Mouse (Mus musculus): ENCODE measurements around the gene Kdm5b. TPM values are rescaled to one million over a fixed set of nuclear protein-coding genes. Genes with fewer than 3 reads are reported as not detected.
A peak's percentile ranks its signal among the peaks of the same experiment; 100 is the strongest.
"Not testable (repeated sequence)": the region's sequence is repeated elsewhere in the genome, so short reads cannot be mapped to it uniquely, and the experiment has no call there.

Kdm5b gene
- 74.0 and 85.3 TPM in 2 replicates for polyA plus RNA-seq (2014; fragmentation: Nextera tagmentation; extraction: Ambion mirVana)

- H3K9me3 ChIP-seq (ENCODE audit: control insufficient read depth, low read length) = no peaks in the 10 kb centered on the region
- peak within 1 kb of the TSS; percentile 99 for H3K9ac ChIP-seq (ENCODE audit: low read length)
- H3K4me1 ChIP-seq (ENCODE audit: control insufficient read depth, insufficient read depth, low read length) = peaks cover 17% of the 10 kb centered on the region
- H3K27ac ChIP-seq (ENCODE audit: low read depth, low read length) = peak within 1 kb of the TSS; percentile 89
- H3K36me3 ChIP-seq (ENCODE audit: control insufficient read depth, insufficient read depth, low read length) = no peaks in the 10 kb centered on the region
- under 1% methylated on average over 34 of the region's 34 CpGs for WGBS
- peaks cover 4% of the 10 kb centered on the region; the same call in 1 of the 2 replicates for H3K27me3 ChIP-seq (ENCODE audit: control insufficient read depth, insufficient read depth, low read length)
- H3K4me3 ChIP-seq (ENCODE audit: low read depth, low read length) = peak within 1 kb of the TSS; percentile 100
- DNase-seq (ENCODE audit: low spot score, missing footprints) (peak; percentile 99), ATAC-seq (ENCODE audit: low FRiP score) (peak; percentile 20)
- H3K4me2 ChIP-seq = peak within 1 kb of the TSS; percentile 72
Measured at GRCm38 (mm10) chr1:134559976-134560375, at the start of gene Kdm5b. Kdm5b (plus strand) TSS chr1:134560171.

GRCm38 (mm10) chr1:134512183-134512582, 47.8 kb upstream of the Kdm5b start:
- Histone ChIP-seq H3K9ac (ENCODE audit: low read length) (no peak overlapping the region), H3K4me2 (no peak overlapping the region), H3K9me3 (ENCODE audit: control insufficient read depth, low read length) (no peaks in the 10 kb centered on the region), H3K36me3 (ENCODE audit: control insufficient read depth, insufficient read depth, low read length) (no peaks in the 10 kb centered on the region), H3K4me1 (ENCODE audit: control insufficient read depth, insufficient read depth, low read length) (peaks cover 6% of the 10 kb centered on the region), H3K27ac (ENCODE audit: low read depth, low read length) (no peak overlapping the region), H3K4me3 (ENCODE audit: low read depth, low read length) (no peak overlapping the region), H3K27me3 (ENCODE audit: control insufficient read depth, insufficient read depth, low read length) (peaks cover 11% of the 10 kb centered on the region)
- ATAC-seq (ENCODE audit: low FRiP score) (no peak), DNase-seq (ENCODE audit: low spot score, missing footprints) (no peak)
- WGBS = 74% methylated on average over 4 of the region's 4 CpGs

GRCm38 (mm10) chr1:134512584-134512983, 47.4 kb upstream of the Kdm5b start:
- Histone ChIP-seq H3K4me3 (ENCODE audit: low read depth, low read length) (no peak overlapping the region), H3K9me3 (ENCODE audit: control insufficient read depth, low read length) (no peaks in the 10 kb centered on the region), H3K27me3 (ENCODE audit: control insufficient read depth, insufficient read depth, low read length) (peaks cover 11% of the 10 kb centered on the region), H3K4me2 (no peak overlapping the region), H3K9ac (ENCODE audit: low read length) (no peak overlapping the region), H3K36me3 (ENCODE audit: control insufficient read depth, insufficient read depth, low read length) (no peaks in the 10 kb centered on the region), H3K27ac (ENCODE audit: low read depth, low read length) (no peak overlapping the region), H3K4me1 (ENCODE audit: control insufficient read depth, insufficient read depth, low read length) (peaks cover 6% of the 10 kb centered on the region)
- DNase-seq (ENCODE audit: low spot score, missing footprints) (no peak), ATAC-seq (ENCODE audit: low FRiP score) (no peak)
- 63% methylated on average over 6 of the region's 6 CpGs for WGBS

DNA sequence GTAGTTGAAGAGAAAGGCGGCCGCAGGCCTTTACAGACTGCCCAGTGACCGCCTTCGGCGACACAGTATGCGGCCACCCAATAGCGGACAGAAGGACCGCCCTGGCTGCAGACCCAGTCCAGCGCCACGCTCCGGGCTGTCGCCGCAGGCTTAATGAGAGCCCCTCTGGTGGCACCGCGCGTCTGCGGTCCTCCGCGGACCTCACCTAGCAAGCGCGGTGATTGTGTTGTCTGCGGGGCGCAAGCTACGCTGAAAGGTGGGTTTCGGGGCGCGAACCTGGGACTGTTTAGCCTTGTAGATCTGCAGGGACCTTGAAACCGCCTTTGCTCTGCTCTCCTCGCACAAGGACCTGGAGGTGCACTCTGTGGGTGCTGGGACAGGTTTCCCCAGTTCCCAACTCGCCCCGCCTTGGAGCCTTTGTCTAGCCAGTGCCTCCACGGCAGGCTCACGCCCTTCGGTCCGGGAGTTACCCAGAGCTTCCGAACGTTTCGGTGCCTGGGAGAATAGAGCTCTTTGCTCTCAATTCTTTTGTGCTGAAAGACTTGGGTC, 46.6 kb upstream of the Kdm5b start:
- H3K27ac ChIP-seq (ENCODE audit: low read depth, low read length) = no peak overlapping the region
- peak; percentile 62; the same call in 1 of the 2 replicates for ATAC-seq (ENCODE audit: low FRiP score)

GRCm38 (mm10) chr1:134513876-134514590, 45.9 kb upstream of the Kdm5b start:
- ATAC-seq (ENCODE audit: low FRiP score) = no peak

More for the DNA sequence above, 46.6 kb upstream of the Kdm5b start:
- Histone ChIP-seq H3K4me1 (ENCODE audit: control insufficient read depth, insufficient read depth, low read length) (peaks cover 6% of the 10 kb centered on the region), H3K4me2 (peak overlapping the region; percentile 64), H3K4me3 (ENCODE audit: low read depth, low read length) (peak overlapping the region; percentile 30), H3K9ac (ENCODE audit: low read length) (peak overlapping the region; percentile 46), H3K36me3 (ENCODE audit: control insufficient read depth, insufficient read depth, low read length) (no peaks in the 10 kb centered on the region), H3K27me3 (ENCODE audit: control insufficient read depth, insufficient read depth, low read length) (peaks cover 11% of the 10 kb centered on the region), H3K9me3 (ENCODE audit: control insufficient read depth, low read length) (no peaks in the 10 kb centered on the region)
- 2% methylated on average over 38 of the region's 38 CpGs for WGBS
- DNase-seq (ENCODE audit: low spot score, missing footprints) = peak; percentile 95

DNA sequence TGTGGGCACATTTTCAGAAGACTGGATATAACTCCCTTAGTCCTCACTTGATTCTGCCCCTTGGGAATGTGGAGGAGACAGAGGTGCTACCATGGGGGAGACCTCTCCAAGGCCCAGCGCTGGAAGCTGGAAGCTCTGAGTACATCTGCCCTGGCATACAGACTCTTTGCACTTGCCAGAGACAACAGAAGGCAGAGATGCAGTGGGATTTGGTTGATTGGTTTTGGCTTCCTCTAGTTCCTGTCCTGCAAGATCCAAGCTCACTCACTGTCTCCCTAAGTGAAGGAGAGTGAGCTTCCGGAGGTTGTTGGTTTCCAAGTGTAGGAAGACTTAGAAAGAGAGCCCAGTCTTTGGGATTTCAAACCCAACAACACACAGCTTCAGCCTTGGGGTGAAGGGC, 44.1 kb upstream of the Kdm5b start:
- H3K36me3 ChIP-seq (ENCODE audit: control insufficient read depth, insufficient read depth, low read length) = no peaks in the 10 kb centered on the region
- H3K9me3 ChIP-seq (ENCODE audit: control insufficient read depth, low read length) = no peaks in the 10 kb centered on the region
- H3K4me1 ChIP-seq (ENCODE audit: control insufficient read depth, insufficient read depth, low read length) = peaks cover 6% of the 10 kb centered on the region
- H3K9ac ChIP-seq (ENCODE audit: low read length) = no peak overlapping the region
- no peak overlapping the region for H3K4me2 ChIP-seq
- peaks cover 11% of the 10 kb centered on the region for H3K27me3 ChIP-seq (ENCODE audit: control insufficient read depth, insufficient read depth, low read length)
- H3K27ac ChIP-seq (ENCODE audit: low read depth, low read length) = no peak overlapping the region
- H3K4me3 ChIP-seq (ENCODE audit: low read depth, low read length) = no peak overlapping the region
- ATAC-seq (ENCODE audit: low FRiP score) = no peak
- DNase-seq (ENCODE audit: low spot score, missing footprints) = no peak
- 87% methylated on average over 2 of the region's 2 CpGs for WGBS

More at GRCm38 (mm10) chr1:134513876-134514590, 45.9 kb upstream of the Kdm5b start:
- H3K36me3 ChIP-seq (ENCODE audit: control insufficient read depth, insufficient read depth, low read length) = no peaks in the 10 kb centered on the region
- H3K27me3 ChIP-seq (ENCODE audit: control insufficient read depth, insufficient read depth, low read length) = peaks cover 11% of the 10 kb centered on the region
- peaks cover 6% of the 10 kb centered on the region for H3K4me1 ChIP-seq (ENCODE audit: control insufficient read depth, insufficient read depth, low read length)
- 40% methylated on average over 16 of the region's 16 CpGs for WGBS
- no peak overlapping the region; the same call in 1 of the 2 replicates for H3K9ac ChIP-seq (ENCODE audit: low read length)
- no peak overlapping the region for H3K27ac ChIP-seq (ENCODE audit: low read depth, low read length)
- no peaks in the 10 kb centered on the region for H3K9me3 ChIP-seq (ENCODE audit: control insufficient read depth, low read length)
- H3K4me3 ChIP-seq (ENCODE audit: low read depth, low read length) = peak overlapping the region; percentile 30
- peak overlapping the region; percentile 64 for H3K4me2 ChIP-seq
- no peak for DNase-seq (ENCODE audit: low spot score, missing footprints)

- Histone ChIP-seq H3K27me3 (ENCODE audit: control insufficient read depth, insufficient read depth, low read length) (peaks cover 11% of the 10 kb centered on the region), H3K4me3 (ENCODE audit: low read depth, low read length) (no peak overlapping the region), H3K27ac (ENCODE audit: low read depth, low read length) (no peak overlapping the region), H3K36me3 (ENCODE audit: control insufficient read depth, insufficient read depth, low read length) (no peaks in the 10 kb centered on the region), H3K4me2 (no peak overlapping the region), H3K9ac (ENCODE audit: low read length) (0 out of 2 replicates have a peak overlapping the region, but pooled peaks have one; percentile 9), H3K4me1 (ENCODE audit: control insufficient read depth, insufficient read depth, low read length) (peaks cover 6% of the 10 kb centered on the region), H3K9me3 (ENCODE audit: control insufficient read depth, low read length) (no peaks in the 10 kb centered on the region)
- DNase-seq (ENCODE audit: low spot score, missing footprints) = peak; percentile 90
- peak; percentile 79 for ATAC-seq (ENCODE audit: low FRiP score)
- WGBS = 7% methylated on average over 4 of the region's 4 CpGs
Measured at GRCm38 (mm10) chr1:134516491-134517198, 43.3 kb upstream of the Kdm5b start.

DNA sequence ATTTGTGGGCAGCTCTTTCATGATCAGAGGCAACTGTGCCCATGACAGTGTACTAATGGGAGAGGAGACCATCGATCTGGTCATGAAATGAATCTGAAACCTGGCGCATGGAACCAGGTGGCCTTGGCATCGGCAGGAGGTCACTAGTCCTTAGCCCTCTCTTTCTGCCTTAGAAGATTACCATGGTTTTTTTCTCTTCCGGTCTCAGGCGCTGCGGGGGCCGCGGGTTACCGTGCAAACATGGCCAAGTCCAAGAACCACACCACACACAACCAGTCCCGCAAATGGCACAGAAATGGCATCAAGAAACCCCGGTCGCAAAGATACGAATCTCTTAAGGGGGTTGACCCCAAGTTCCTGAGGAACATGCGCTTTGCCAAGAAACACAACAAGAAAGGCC, 42.1 kb upstream of the Kdm5b start:
- H3K4me3 ChIP-seq (ENCODE audit: low read depth, low read length); H3K27ac ChIP-seq (ENCODE audit: low read depth, low read length); ATAC-seq (ENCODE audit: low FRiP score); H3K27me3 ChIP-seq (ENCODE audit: control insufficient read depth, insufficient read depth, low read length); H3K4me2 ChIP-seq; H3K4me1 ChIP-seq (ENCODE audit: control insufficient read depth, insufficient read depth, low read length); H3K9me3 ChIP-seq (ENCODE audit: control insufficient read depth, low read length); DNase-seq (ENCODE audit: low spot score, missing footprints); H3K36me3 ChIP-seq (ENCODE audit: control insufficient read depth, insufficient read depth, low read length); H3K9ac ChIP-seq (ENCODE audit: low read length): not testable (repeated sequence)
- 95% methylated on average over 14 of the region's 14 CpGs for WGBS

DNA sequence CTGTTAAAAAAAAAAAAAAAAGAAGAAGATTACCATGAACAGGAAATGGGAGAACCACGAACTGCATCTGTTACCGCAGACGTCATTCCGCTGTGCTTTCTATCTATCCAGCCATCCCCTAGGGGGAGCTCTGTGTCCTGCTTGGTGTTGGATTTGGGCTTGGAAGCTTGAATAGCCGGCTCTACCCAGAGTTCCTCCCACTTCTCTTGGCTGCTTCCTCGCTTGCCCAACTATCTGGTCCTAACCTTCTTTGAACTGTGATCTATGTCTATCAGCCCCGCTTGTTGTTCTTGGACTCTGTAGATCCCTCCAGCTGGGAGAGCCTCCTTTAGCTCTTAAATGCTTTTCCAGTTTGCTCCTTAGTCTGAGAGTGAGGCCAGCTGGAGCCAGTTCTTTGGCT, 41.3 kb upstream of the Kdm5b start:
- peaks cover 2% of the 10 kb centered on the region; the same call in 1 of the 2 replicates for H3K27me3 ChIP-seq (ENCODE audit: control insufficient read depth, insufficient read depth, low read length)
- peak; percentile 48; the same call in 1 of the 2 replicates for ATAC-seq (ENCODE audit: low FRiP score)
- H3K4me3 ChIP-seq (ENCODE audit: low read depth, low read length) = no peak overlapping the region
- H3K9ac ChIP-seq (ENCODE audit: low read length) = no peak overlapping the region
- H3K27ac ChIP-seq (ENCODE audit: low read depth, low read length) = no peak overlapping the region
- peak; percentile 85 for DNase-seq (ENCODE audit: low spot score, missing footprints)
- peaks cover 6% of the 10 kb centered on the region for H3K4me1 ChIP-seq (ENCODE audit: control insufficient read depth, insufficient read depth, low read length)
- H3K4me2 ChIP-seq = no peak overlapping the region
- H3K36me3 ChIP-seq (ENCODE audit: control insufficient read depth, insufficient read depth, low read length) = no peaks in the 10 kb centered on the region
- 18% methylated on average over 7 of the region's 7 CpGs for WGBS
- H3K9me3 ChIP-seq (ENCODE audit: control insufficient read depth, low read length) = no peaks in the 10 kb centered on the region
